Mouse (Mus musculus) midbrain, embryonic 11.5 days (tissue): ENCODE measurements around the gene Pmm2. TPM values are rescaled to one million over a fixed set of nuclear protein-coding genes. Genes with fewer than 3 reads are reported as not detected.

Experiments
- ATAC-seq: fragments of 200-750 bp; cut with Nextera tagmentation; 2 replicates; pipeline ENCODE4 v1.8.0; 2017; ENCODE audit warnings: moderate TSS enrichment, moderate library complexity; ENCODE audit not compliant: low FRiP score
- DNase-seq: peaks from one replicate; pipeline ENCODE4 v3.0.0; 2015; ENCODE audit warnings: low spot score; ENCODE audit errors: missing footprints
- H3K27ac ChIP-seq: fragments of 300-500 bp; sonication (generic); 2 replicates; pipeline ENCODE4 v1.5.1; 2014; ENCODE audit warnings: low read depth, low read length
- H3K27me3 ChIP-seq: fragments of 300-500 bp; sonication (generic); 2 replicates; pipeline ENCODE4 v1.6.1; 2014; ENCODE audit warnings: mild to moderate bottlenecking, low read length, moderate library complexity, mixed read lengths; ENCODE audit not compliant: control insufficient read depth, insufficient read depth
- H3K36me3 ChIP-seq: fragments of 300-500 bp; sonication (generic); 2 replicates; pipeline ENCODE4 v1.6.1; 2014; ENCODE audit warnings: mild to moderate bottlenecking, low read length, moderate library complexity, mixed read lengths; ENCODE audit not compliant: control insufficient read depth, insufficient read depth
- H3K4me1 ChIP-seq: fragments of 300-500 bp; sonication (generic); 2 replicates; pipeline ENCODE4 v1.6.1; 2014; ENCODE audit warnings: low read length; ENCODE audit not compliant: control insufficient read depth, insufficient read depth
- H3K4me2 ChIP-seq: fragments of 300-500 bp; sonication (generic); 2 replicates; pipeline ENCODE4 v1.6.1; 2014; ENCODE audit warnings: mild to moderate bottlenecking, moderate library complexity
- H3K4me3 ChIP-seq: fragments of 300-500 bp; sonication (generic); 2 replicates; pipeline ENCODE4 v1.5.1; 2014; ENCODE audit warnings: low read depth, low read length
- H3K9ac ChIP-seq: fragments of 300-500 bp; sonication (generic); 2 replicates; pipeline ENCODE4 v1.6.1; 2014; ENCODE audit warnings: low read length
- H3K9me3 ChIP-seq: fragments of 300-500 bp; sonication (generic); 2 replicates; pipeline ENCODE4 v1.6.1; 2016; ENCODE audit warnings: low read length; ENCODE audit not compliant: control insufficient read depth
- WGBS: fragments of 180-500 bp; shearing (Covaris S2); extraction: QIAGEN DNeasy Blood & Tissue Kit; methylation state at CpG from one replicate; pipeline ENCODE4 v1.1.7; 2014; 5-methylcytosine and 5-hydroxymethylcytosine counted together
- polyA plus RNA-seq: library from polyadenylated mRNA; unstranded; fragments of >200 nt; fragmentation: Nextera tagmentation; extraction: Ambion mirVana; gene quantifications from 2 replicates; pipeline ENCODE4 v1.2.1, GENCODE M21; 2014

The Pmm2 gene
- polyA plus RNA-seq, result 36.3 and 38.0 TPM in 2 replicates

GRCm38 (mm10) chr16:8637217-8638051 is at the start of gene Pmm2, which contains the start of gene Tmem186:
Gene Pmm2 (plus strand): TSS chr16:8637674.
Gene Tmem186 (minus strand): TSS chr16:8637712.
- H3K9ac ChIP-seq, result peak within 1 kb of the TSS; percentile 92
- H3K27ac ChIP-seq, result peak within 1 kb of the TSS; percentile 74
- H3K4me3 ChIP-seq, result peak within 1 kb of the TSS; percentile 60
- peak within 1 kb of the TSS; percentile 87 for H3K4me2 ChIP-seq
- peaks cover 12% of the 10 kb centered on the region for H3K4me1 ChIP-seq
- WGBS, result under 1% methylated on average over 59 of the region's 59 CpGs
- H3K9me3 ChIP-seq, result no peaks in the 10 kb centered on the region
- ATAC-seq (peak; percentile 91), DNase-seq (peak; percentile 98)
- H3K36me3 ChIP-seq, result no peaks in the 10 kb centered on the region
- H3K27me3 ChIP-seq, result no peaks in the 10 kb centered on the region

GRCm38 (mm10) chr16:8595411-8595810 is 42.1 kb upstream of the Pmm2 start:
- Histone ChIP-seq H3K27ac (no peak overlapping the region), H3K4me3 (no peak overlapping the region), H3K36me3 (no peaks in the 10 kb centered on the region), H3K4me2 (no peak overlapping the region), H3K9me3 (no peaks in the 10 kb centered on the region), H3K27me3 (no peaks in the 10 kb centered on the region), H3K9ac (no peak overlapping the region), H3K4me1 (no peaks in the 10 kb centered on the region)
- no peak for DNase-seq
- 73% methylated on average over 4 of the region's 4 CpGs for WGBS
- ATAC-seq, result no peak

DNA sequence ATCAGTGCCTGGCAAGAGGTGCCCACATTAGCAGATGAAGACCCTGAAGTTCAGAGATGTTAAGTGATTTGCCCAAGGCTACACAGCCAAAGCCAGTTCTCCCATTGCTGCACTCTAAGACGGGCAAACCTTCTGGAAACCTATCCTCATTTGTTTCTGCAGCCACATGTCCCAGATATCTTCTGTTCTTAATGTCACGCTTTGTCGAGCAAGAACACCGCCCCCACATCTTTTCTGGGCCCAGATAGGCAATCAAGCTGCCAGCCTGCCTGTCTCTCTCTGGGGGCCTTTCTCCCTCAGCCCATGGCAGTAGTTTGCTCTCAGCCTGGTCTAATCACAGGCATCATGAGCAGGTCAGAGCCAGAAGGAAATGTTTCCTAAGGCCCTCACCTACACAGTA is 41.1 kb upstream of the Pmm2 start:
- DNase-seq (no peak), ATAC-seq (no peak)
- Histone ChIP-seq H3K27me3 (no peaks in the 10 kb centered on the region), H3K4me3 (no peak overlapping the region), H3K27ac (no peak overlapping the region), H3K9me3 (no peaks in the 10 kb centered on the region), H3K4me1 (no peaks in the 10 kb centered on the region), H3K9ac (no peak overlapping the region), H3K36me3 (no peaks in the 10 kb centered on the region), H3K4me2 (no peak overlapping the region)
- WGBS, result 71% methylated on average over 4 of the region's 4 CpGs

- no peak for ATAC-seq
- WGBS, result 82% methylated on average over 5 of the region's 5 CpGs
- DNase-seq, result no peak
Observed at GRCm38 (mm10) chr16:8597516-8597915, 40.0 kb upstream of the Pmm2 start.

DNA sequence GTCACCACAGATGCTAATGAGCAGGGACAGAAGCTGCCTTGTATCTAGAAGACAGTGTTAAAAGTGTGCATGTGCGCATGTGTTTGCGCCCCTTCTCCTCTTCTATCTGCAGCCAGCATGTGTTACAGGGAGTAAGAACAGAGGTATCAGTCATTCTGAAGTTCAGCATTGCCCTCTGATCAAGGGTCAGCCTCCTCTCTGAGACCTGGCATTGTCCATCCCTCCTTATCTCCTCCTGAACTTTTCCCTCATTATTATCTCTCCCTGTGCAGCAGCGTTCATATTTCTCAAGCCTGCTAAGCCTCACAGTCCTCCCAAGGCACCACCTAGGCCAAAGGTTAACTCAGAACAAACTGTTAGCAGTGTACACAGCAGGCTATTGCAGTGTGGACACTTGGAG is 33.7 kb upstream of the Pmm2 start:
- WGBS, result 88% methylated on average over 3 of the region's 3 CpGs

More at GRCm38 (mm10) chr16:8597516-8597915, 40.0 kb upstream of the Pmm2 start:
- Histone ChIP-seq H3K4me3 (no peak overlapping the region), H3K9ac (no peak overlapping the region), H3K9me3 (no peaks in the 10 kb centered on the region), H3K27me3 (no peaks in the 10 kb centered on the region), H3K4me1 (no peaks in the 10 kb centered on the region), H3K4me2 (no peak overlapping the region), H3K27ac (no peak overlapping the region), H3K36me3 (no peaks in the 10 kb centered on the region)

GRCm38 (mm10) chr16:8610397-8610796 is 27.1 kb upstream of the Pmm2 start:
- no peak for DNase-seq
- H3K4me3 ChIP-seq, result no peak overlapping the region
- 87% methylated on average over 3 of the region's 3 CpGs for WGBS

More for the DNA sequence above, 33.7 kb upstream of the Pmm2 start:
- no peaks in the 10 kb centered on the region for H3K36me3 ChIP-seq
- no peaks in the 10 kb centered on the region for H3K9me3 ChIP-seq
- no peak overlapping the region for H3K27ac ChIP-seq
- H3K9ac ChIP-seq, result no peak overlapping the region
- no peaks in the 10 kb centered on the region for H3K27me3 ChIP-seq
- H3K4me2 ChIP-seq, result no peak overlapping the region
- DNase-seq, result no peak
- H3K4me3 ChIP-seq, result no peak overlapping the region
- ATAC-seq, result no peak
- H3K4me1 ChIP-seq, result no peaks in the 10 kb centered on the region

GRCm38 (mm10) chr16:8612214-8613005 is 25.1 kb upstream of the Pmm2 start:
- no peak overlapping the region for H3K4me3 ChIP-seq
- WGBS, result 87% methylated on average over 8 of the region's 8 CpGs
- no peak for ATAC-seq

More at GRCm38 (mm10) chr16:8610397-8610796, 27.1 kb upstream of the Pmm2 start:
- no peaks in the 10 kb centered on the region for H3K27me3 ChIP-seq
- ATAC-seq, result no peak
- no peak overlapping the region for H3K9ac ChIP-seq
- H3K9me3 ChIP-seq, result no peaks in the 10 kb centered on the region
- no peaks in the 10 kb centered on the region for H3K36me3 ChIP-seq
- H3K4me1 ChIP-seq, result no peaks in the 10 kb centered on the region
- H3K27ac ChIP-seq, result no peak overlapping the region
- H3K4me2 ChIP-seq, result no peak overlapping the region

GRCm38 (mm10) chr16:8613039-8613438 is 24.4 kb upstream of the Pmm2 start:
- no peaks in the 10 kb centered on the region for H3K9me3 ChIP-seq
- DNase-seq (no peak), ATAC-seq (no peak)
- no peak overlapping the region for H3K27ac ChIP-seq
- no peaks in the 10 kb centered on the region for H3K4me1 ChIP-seq
- WGBS, result 74% methylated on average over 4 of the region's 4 CpGs
- H3K36me3 ChIP-seq, result no peaks in the 10 kb centered on the region
- no peaks in the 10 kb centered on the region for H3K27me3 ChIP-seq
- no peak overlapping the region for H3K9ac ChIP-seq
- no peak overlapping the region for H3K4me3 ChIP-seq
- H3K4me2 ChIP-seq, result no peak overlapping the region

More at GRCm38 (mm10) chr16:8612214-8613005, 25.1 kb upstream of the Pmm2 start:
- no peak overlapping the region for H3K27ac ChIP-seq
- no peaks in the 10 kb centered on the region for H3K27me3 ChIP-seq
- no peaks in the 10 kb centered on the region for H3K4me1 ChIP-seq
- no peaks in the 10 kb centered on the region for H3K36me3 ChIP-seq
- H3K9me3 ChIP-seq, result no peaks in the 10 kb centered on the region
- no peak overlapping the region for H3K4me2 ChIP-seq
- no peak overlapping the region for H3K9ac ChIP-seq
- DNase-seq, result no peak

DNA sequence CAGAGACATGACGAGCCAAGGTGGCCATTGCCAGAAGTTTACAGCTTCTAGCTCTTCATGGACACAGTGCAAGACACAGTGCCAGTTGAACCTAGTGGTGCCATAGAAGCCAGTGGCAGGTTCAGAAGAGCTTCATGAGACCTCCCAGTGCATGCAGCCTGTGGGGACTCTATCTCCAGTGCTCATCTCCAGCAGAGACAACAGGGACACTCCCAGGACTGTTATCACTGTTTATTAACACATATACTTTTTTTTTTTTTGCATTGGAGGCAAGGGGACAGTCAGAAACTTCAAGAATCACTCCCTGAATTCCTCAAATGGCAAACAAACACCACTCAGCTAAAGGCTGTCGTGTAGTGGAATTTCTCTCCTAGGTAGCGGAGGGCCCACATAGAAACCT is 24.0 kb upstream of the Pmm2 start:
- Histone ChIP-seq H3K9me3 (no peaks in the 10 kb centered on the region), H3K27ac (no peak overlapping the region), H3K9ac (no peak overlapping the region), H3K4me1 (no peaks in the 10 kb centered on the region), H3K4me3 (no peak overlapping the region), H3K36me3 (no peaks in the 10 kb centered on the region), H3K4me2 (no peak overlapping the region), H3K27me3 (no peaks in the 10 kb centered on the region)
- no peak for ATAC-seq
- DNase-seq, result no peak
- WGBS, result 81% methylated on average over 3 of the region's 3 CpGs
